Mouse (Mus musculus) embryo, embryonic 10.5 days (tissue): ENCODE measurements at regions not wholly inside any gene's neighbourhood (a gene's known extent, or its start where the extent isn't known, plus 50 kb on each side); places are given as distances from the start of the nearest gene placed in this dataset.
A peak's percentile ranks its signal among the peaks of the same experiment; 100 is the strongest.

ENCODE experiments used
- DNase-seq: peaks from one replicate; pipeline ENCODE4 v3.0.0-alpha.2; 2015; ENCODE audit warnings: low spot score

GRCm38 (mm10) chr1:142605224-142605623 lies 1035.2 kb upstream of the B3galt2 start:
- DNase-seq = no peak

- no peak for DNase-seq
These were observed 1034.4 kb upstream of the B3galt2 start for GRCm38 (mm10) chr1:142606082-142606481.

- no peak for DNase-seq
These were observed 1019.0 kb upstream of the B3galt2 start for GRCm38 (mm10) chr1:142621464-142621863.

- DNase-seq = no peak
These were observed 1016.2 kb upstream of the B3galt2 start for GRCm38 (mm10) chr1:142624303-142624702.

- DNase-seq = no peak
These were observed 985.2 kb upstream of the B3galt2 start for GRCm38 (mm10) chr1:142655289-142655688.

- no peak for DNase-seq
These were observed 975.2 kb upstream of the B3galt2 start for GRCm38 (mm10) chr1:142665262-142665661.

- DNase-seq = no peak
These were observed 960.5 kb upstream of the B3galt2 start for GRCm38 (mm10) chr1:142679917-142680316.

- no peak for DNase-seq
These were observed 951.6 kb upstream of the B3galt2 start for GRCm38 (mm10) chr1:142688828-142689227.

GRCm38 (mm10) chr1:142695179-142695578 lies 945.3 kb upstream of the B3galt2 start:
- no peak for DNase-seq

GRCm38 (mm10) chr1:142708263-142708662 lies 932.2 kb upstream of the B3galt2 start:
- DNase-seq = no peak

GRCm38 (mm10) chr1:142730259-142730658 lies 910.2 kb upstream of the B3galt2 start:
- DNase-seq = no peak

- DNase-seq = no peak
These were observed 906.4 kb upstream of the B3galt2 start for GRCm38 (mm10) chr1:142734108-142734507.

GRCm38 (mm10) chr1:142738376-142738775 lies 902.1 kb upstream of the B3galt2 start:
- DNase-seq = no peak

GRCm38 (mm10) chr1:142742307-142742706 lies 898.2 kb upstream of the B3galt2 start:
- DNase-seq = peak; percentile 80

GRCm38 (mm10) chr1:142771010-142771409 lies 869.5 kb upstream of the B3galt2 start:
- DNase-seq = no peak
